Comparison of ENCODE assay signal across 15 mouse cellular contexts in genomic region chr11:78146168-78146567, GRCm38 (mm10). TPM values are rescaled to one million over a fixed set of nuclear protein-coding genes. Genes with fewer than 3 reads are reported as not detected.
DNase-seq lines count a peak whose midpoint lies in the region; ATAC-seq and TF ChIP-seq lines count a peak whose summit lies in the region.
"Had no signal": no experiment of that assay in that cellular context is flagged by ENCODE, and none has a peak within 500 bp of the region (broad histone marks: within the 10 kb centered on the region; RNA-seq: fewer than 3 reads in every experiment).

No protein-coding gene starts in this region.

- H3K9ac ChIP-seq in liver, adult 2 months (ENCODE audit: low read depth, low read length) = no peak overlapping the region
- H3K9ac ChIP-seq in liver, embryonic 11.5 days (ENCODE audit: low read depth, low read length) = no peak overlapping the region
- H3K9ac ChIP-seq in CH12.LX (ENCODE audit: insufficient read depth, low read depth) = no peak overlapping the region
- no peak overlapping the region for H3K9ac ChIP-seq in embryonic facial prominence, embryonic 14.5 days (ENCODE audit: low read depth, low read length)
- H3K9ac ChIP-seq: lung, embryonic 15.5 days had no signal

- 0 out of 2 replicates have a peak, but pooled peaks cover 2% of the 10 kb centered on the region for H3K4me1 ChIP-seq in liver, adult 2 months (ENCODE audit: control insufficient read depth, insufficient read depth, low read length)
- H3K4me1 ChIP-seq in liver, embryonic 11.5 days (replicated peaks; ENCODE audit: control insufficient read depth, insufficient read depth, low read length) = peaks cover 6% of the 10 kb centered on the region
- H3K4me1 ChIP-seq in CH12.LX (ENCODE audit: control insufficient read depth in 1 of 2, insufficient read depth in 2 of 2) = peaks cover 17 to 46% of the 10 kb centered on the region in 2 experiments; a peak in 3 of 4 replicates
- no peaks in the 10 kb centered on the region for H3K4me1 ChIP-seq in embryonic facial prominence, embryonic 14.5 days (ENCODE audit: control insufficient read depth, insufficient read depth, low read length)
- H3K4me1 ChIP-seq: lung, embryonic 15.5 days; midbrain, embryonic 10.5 days had no signal

- H3K79me2 ChIP-seq in liver, adult 2 months (ENCODE audit: control insufficient read depth, insufficient read depth, low read length) = peaks cover 23% of the 10 kb centered on the region; the same call in 1 of the 2 replicates
- 0 out of 2 replicates have a peak, but pooled peaks cover 3% of the 10 kb centered on the region for H3K79me2 ChIP-seq in CH12.LX (replicated peaks; ENCODE audit: control insufficient read depth, extremely low read depth, insufficient read depth, poor library complexity, severe bottlenecking)

- dilution Hi-C loops in CH12.LX (cut with MboI; ENCODE audit: extremely low pct_ligation_motif_present, extremely low pct_unique_long_range_greater_than_20kb, low sequenced_read_pairs) = no loop called here

- H3K27me3 ChIP-seq in liver, adult 2 months (ENCODE audit: control insufficient read depth, insufficient read depth, low read length) = no peaks in the 10 kb centered on the region
- H3K27me3 ChIP-seq in liver, embryonic 11.5 days (replicated peaks; ENCODE audit: control insufficient read depth, insufficient read depth, low read length) = no peaks in the 10 kb centered on the region
- H3K27me3 ChIP-seq in CH12.LX (replicated peaks) = no peaks in the 10 kb centered on the region
- no peaks in the 10 kb centered on the region for H3K27me3 ChIP-seq in embryonic facial prominence, embryonic 14.5 days (replicated peaks; ENCODE audit: control insufficient read depth, insufficient read depth, low read length)
- H3K27me3 ChIP-seq: lung, embryonic 15.5 days had no signal

- peak; percentile 74 for DNase-seq in heart, adult 11 months
- no peak for DNase-seq in heart, postnatal 4 days
- no peak for DNase-seq in liver, adult 2 months (ENCODE audit: extremely low read depth, low read depth, low spot score)
- DNase-seq in liver, embryonic 11.5 days (ENCODE audit: low spot score) = no peak
- no peak for DNase-seq in CH12.LX (ENCODE audit: extremely low read depth)
- no peak for DNase-seq in embryonic facial prominence, embryonic 14.5 days (ENCODE audit: low spot score)
- no peak for DNase-seq in embryo, embryonic 11 days
- DNase-seq in spleen, postnatal 14 days (ENCODE audit: low spot score in 2 of 2) = no peak
- DNase-seq: cerebellum, adult 9-11 months; heart, postnatal 14 days; thymus, adult 2 months had no signal

- no peak for ATAC-seq in liver, embryonic 11.5 days (replicated peaks; ENCODE audit: low FRiP score)
- ATAC-seq in embryonic facial prominence, embryonic 14.5 days (ENCODE audit: low read depth) = no peak
- ATAC-seq: inflammation-experienced regulatory T-cells, adult 6 months had no signal

- TF ChIP-seq POLR2A in liver, adult 2 months (IDR thresholded peaks at IDR 0.05; ENCODE audit: extremely low read depth, insufficient read depth, low read length) = no peak
- no peak for TF ChIP-seq POLR2A in CH12.LX (IDR thresholded peaks at IDR 0.05; ENCODE audit: low read depth, low read length)

- H3K9me3 ChIP-seq in liver, embryonic 11.5 days (ENCODE audit: control insufficient read depth, low read length) = no peaks in the 10 kb centered on the region
- no peaks in the 10 kb centered on the region for H3K9me3 ChIP-seq in CH12.LX (replicated peaks; ENCODE audit: low read length)
- H3K9me3 ChIP-seq in embryonic facial prominence, embryonic 14.5 days (ENCODE audit: control insufficient read depth, low read length) = no peaks in the 10 kb centered on the region
- H3K9me3 ChIP-seq: lung, embryonic 15.5 days; midbrain, embryonic 10.5 days had no signal

- TF ChIP-seq CTCF in liver, adult 2 months (IDR thresholded peaks at IDR 0.05; ENCODE audit: low read depth, low read length) = peak; percentile 27; the same call in 1 of the 2 replicates
- TF ChIP-seq CTCF in CH12.LX (conservative IDR thresholded peaks at IDR 0.05 in 1 of 2, IDR thresholded peaks at IDR 0.05 in 1 of 2; ENCODE audit: low read depth in 2 of 2, low read length in 2 of 2) = peak in 1 of 2 experiments; percentile 57; a peak in 2 of 4 replicates

- in situ Hi-C loops in CH12.LX (cut with MboI; ENCODE audit: low pct_ligation_motif_present, low pct_unique_long_range_greater_than_20kb, low sequenced_read_pairs) = no loop called here

- H3K36me3 ChIP-seq in liver, adult 2 months (ENCODE audit: control insufficient read depth, insufficient read depth, low read length) = peaks cover 35% of the 10 kb centered on the region
- peaks cover 15% of the 10 kb centered on the region for H3K36me3 ChIP-seq in liver, embryonic 11.5 days (ENCODE audit: control insufficient read depth, insufficient read depth, low read length)
- H3K36me3 ChIP-seq in CH12.LX (replicated peaks in 1 of 2; ENCODE audit: control insufficient read depth in 1 of 2, insufficient read depth in 1 of 2, low read length in 1 of 2) = peaks cover 49 to 95% of the 10 kb centered on the region in 2 experiments
- peaks cover 74% of the 10 kb centered on the region for H3K36me3 ChIP-seq in embryonic facial prominence, embryonic 14.5 days (ENCODE audit: control insufficient read depth, insufficient read depth, low read length)

- no peak for TF ChIP-seq EP300 in CH12.LX (IDR thresholded peaks at IDR 0.05; ENCODE audit: low read length)

- no peak overlapping the region for H3K4me2 ChIP-seq in liver, embryonic 11.5 days
- no peak overlapping the region for H3K4me2 ChIP-seq in CH12.LX (ENCODE audit: insufficient read depth, low read depth, poor library complexity, severe bottlenecking)
- no peak overlapping the region for H3K4me2 ChIP-seq in embryonic facial prominence, embryonic 14.5 days (ENCODE audit: low read depth, low read length)
- H3K4me2 ChIP-seq: lung, embryonic 15.5 days had no signal

- 87% methylated on average over 5 of the region's 5 CpGs for WGBS in liver, adult 2 months
- 83% methylated on average over 5 of the region's 5 CpGs for WGBS in liver, embryonic 11.5 days
- WGBS in embryonic facial prominence, embryonic 14.5 days = 75% methylated on average over 5 of the region's 5 CpGs

- peak; percentile 16 for TF ChIP-seq RAD21 in CH12.LX (IDR thresholded peaks at IDR 0.05; ENCODE audit: low read depth, low read length)

- no peak overlapping the region for H3K27ac ChIP-seq in liver, adult 2 months (replicated peaks; ENCODE audit: insufficient read depth, low read depth, low read length)
- H3K27ac ChIP-seq in liver, embryonic 11.5 days (ENCODE audit: low read depth, low read length) = no peak overlapping the region
- no peak overlapping the region for H3K27ac ChIP-seq in CH12.LX (ENCODE audit: insufficient read depth, low read depth)
- peak overlapping the region; percentile 61 for H3K27ac ChIP-seq in embryonic facial prominence, embryonic 14.5 days (replicated peaks; ENCODE audit: low read depth, low read length)
- H3K27ac ChIP-seq: lung, embryonic 15.5 days; midbrain, embryonic 10.5 days had no signal

- H3K4me3 ChIP-seq in liver, adult 2 months (ENCODE audit: insufficient read depth, low read depth, low read length) = no peak overlapping the region
- H3K4me3 ChIP-seq in liver, embryonic 11.5 days (ENCODE audit: low read depth, low read length) = no peak overlapping the region
- no peak overlapping the region for H3K4me3 ChIP-seq in CH12.LX (replicated peaks in 1 of 3; ENCODE audit: low read depth in 2 of 3, low read length in 2 of 3, poor library complexity in 1 of 3)
- H3K4me3 ChIP-seq in embryonic facial prominence, embryonic 14.5 days (ENCODE audit: low read depth, low read length) = no peak overlapping the region
- H3K4me3 ChIP-seq: erythroblast, embryonic 14.5 days; lung, embryonic 15.5 days; midbrain, embryonic 10.5 days had no signal

RNA-seq across cellular contexts. Expression of gene Traf4, which starts 19.2 kb away (rescaled TPM):
- total RNA-seq in heart, postnatal 4 days (2021) = 10 to 100 TPM; 25.8 to 27.5 TPM
- 8.8 and 11.1 TPM in 2 replicates for total RNA-seq in liver, adult 2 months (2014; rRNA removed)
- polyA plus RNA-seq in liver, adult 2 months (2012; rRNA removed) = 69.0 and 73.5 TPM in 2 replicates
- 53.8 and 57.6 TPM in 2 replicates for polyA plus RNA-seq in liver, embryonic 11.5 days (2014; fragmentation: Nextera tagmentation; extraction: Ambion mirVana)
- total RNA-seq in CH12.LX (2012; rRNA removed) (47.9 and 55.9 TPM in 2 replicates), CH12.LX (2014; rRNA removed) (17.1 and 20.8 TPM in 2 replicates)
- polyA plus RNA-seq in CH12.LX (2012; ENCODE audit: insufficient read length, low read depth) = 52.9 and 68.7 TPM in 2 replicates
- 52.4 and 60.8 TPM in 2 replicates for polyA plus RNA-seq in embryonic facial prominence, embryonic 14.5 days (2014; fragmentation: Nextera tagmentation; extraction: Ambion mirVana)

RNA-seq across cellular contexts. Expression of gene Nek8, which starts 30.3 kb away (rescaled TPM):
- 1 to 10 TPM; 7.7 to 8.6 TPM for total RNA-seq in heart, postnatal 4 days (2021)
- 4.1 and 5.2 TPM in 2 replicates for total RNA-seq in liver, adult 2 months (2014; rRNA removed)
- polyA plus RNA-seq in liver, adult 2 months (2012; rRNA removed) = 5.2 and 7.2 TPM in 2 replicates
- polyA plus RNA-seq in liver, embryonic 11.5 days (2014; fragmentation: Nextera tagmentation; extraction: Ambion mirVana) = 13.1 and 14.3 TPM in 2 replicates
- 6.7 and 7.4 TPM in 2 replicates for total RNA-seq in CH12.LX (2012; rRNA removed)
- 6.1 and 7.1 TPM in 2 replicates for total RNA-seq in CH12.LX (2014; rRNA removed)
- 8.3 and 9.9 TPM in 2 replicates for polyA plus RNA-seq in CH12.LX (2012; ENCODE audit: insufficient read length, low read depth)
- 10.8 and 12.6 TPM in 2 replicates for polyA plus RNA-seq in embryonic facial prominence, embryonic 14.5 days (2014; fragmentation: Nextera tagmentation; extraction: Ambion mirVana)

RNA-seq across cellular contexts. Expression of gene Tlcd1, which starts 30.3 kb away (rescaled TPM):
- 1 to 10 TPM; 8.4 to 9.8 TPM for total RNA-seq in heart, postnatal 4 days (2021)
- total RNA-seq in liver, adult 2 months (2014; rRNA removed) = 44.8 and 50.7 TPM in 2 replicates
- 46.6 and 61.5 TPM in 2 replicates for polyA plus RNA-seq in liver, adult 2 months (2012; rRNA removed)
- polyA plus RNA-seq in liver, embryonic 11.5 days (2014; fragmentation: Nextera tagmentation; extraction: Ambion mirVana) = 52.5 and 57.5 TPM in 2 replicates
- total RNA-seq in CH12.LX (2012; rRNA removed) (16.4 and 20.3 TPM in 2 replicates), CH12.LX (2014; rRNA removed) (18.2 and 20.3 TPM in 2 replicates)
- 15.6 and 19.1 TPM in 2 replicates for polyA plus RNA-seq in CH12.LX (2012; ENCODE audit: insufficient read length, low read depth)
- 22.2 and 23.8 TPM in 2 replicates for polyA plus RNA-seq in embryonic facial prominence, embryonic 14.5 days (2014; fragmentation: Nextera tagmentation; extraction: Ambion mirVana)

RNA-seq across cellular contexts. Expression of gene Rpl23a, which starts 37.2 kb away (rescaled TPM):
- total RNA-seq in heart, postnatal 4 days (2021) = 1,000 to 10,000 TPM; 1,082 to 1,148 TPM
- total RNA-seq in liver, adult 2 months (2014; rRNA removed) = 318 and 352 TPM in 2 replicates
- polyA plus RNA-seq in liver, adult 2 months (2012; rRNA removed) = 88.5 and 110 TPM in 2 replicates
- 1,588 and 1,766 TPM in 2 replicates for polyA plus RNA-seq in liver, embryonic 11.5 days (2014; fragmentation: Nextera tagmentation; extraction: Ambion mirVana)
- total RNA-seq in CH12.LX (2012; rRNA removed) (3,714 and 3,939 TPM in 2 replicates), CH12.LX (2014; rRNA removed) (3,235 and 3,361 TPM in 2 replicates)
- 2,992 and 3,119 TPM in 2 replicates for polyA plus RNA-seq in CH12.LX (2012; ENCODE audit: insufficient read length, low read depth)
- polyA plus RNA-seq in embryonic facial prominence, embryonic 14.5 days (2014; fragmentation: Nextera tagmentation; extraction: Ambion mirVana) = 1,626 and 1,746 TPM in 2 replicates

RNA-seq across cellular contexts. Expression of gene Rab34, which starts 42.1 kb away (rescaled TPM):
- total RNA-seq in heart, postnatal 4 days (2021) = 10 to 100 TPM; 25.2 to 28.0 TPM
- 2.6 and 2.8 TPM in 2 replicates for total RNA-seq in liver, adult 2 months (2014; rRNA removed)
- 5.2 and 5.3 TPM in 2 replicates for polyA plus RNA-seq in liver, adult 2 months (2012; rRNA removed)
- 42.6 and 45.3 TPM in 2 replicates for polyA plus RNA-seq in liver, embryonic 11.5 days (2014; fragmentation: Nextera tagmentation; extraction: Ambion mirVana)
- total RNA-seq in CH12.LX (2012; rRNA removed) (0.17 and 0.25 TPM in 2 replicates), CH12.LX (2014; rRNA removed) (0.50 TPM in 1 of 2 replicates, not detected in the other)
- polyA plus RNA-seq in CH12.LX (2012; ENCODE audit: insufficient read length, low read depth) = 0.49 and 1.4 TPM in 2 replicates
- 136 and 156 TPM in 2 replicates for polyA plus RNA-seq in embryonic facial prominence, embryonic 14.5 days (2014; fragmentation: Nextera tagmentation; extraction: Ambion mirVana)
